Mouse (Mus musculus) spleen, adult 2 months (tissue): ENCODE results near the gene Ift140. TPM values are rescaled to one million over a fixed set of nuclear protein-coding genes. Genes with fewer than 3 reads are reported as not detected.

Experiments used
- DNase-seq, 2 experiments: peaks; one replicate each; pipeline versions ENCODE4 v3.0.0 to v3.0.0-alpha.2; 2012 to 2021; ENCODE audit warnings: low spot score in 2 of 2, low read depth in 1 of 2
- H3K27ac ChIP-seq: fragments of 200-500 bp; 2 replicates; pipeline ENCODE4 v1.5.1; 2012; ENCODE audit warnings: low read length, inconsistent platforms; ENCODE audit not compliant: insufficient read depth
- H3K27me3 ChIP-seq: fragments of 200-500 bp; 2 replicates; pipeline ENCODE4 v1.6.1; 2012; ENCODE audit warnings: mild to moderate bottlenecking, moderate library complexity, low read length, inconsistent platforms; ENCODE audit not compliant: control insufficient read depth, insufficient read depth
- H3K36me3 ChIP-seq: fragments of 200-500 bp; 2 replicates; pipeline ENCODE4 v1.6.1; 2012; ENCODE audit warnings: mild to moderate bottlenecking, low read length, inconsistent platforms; ENCODE audit not compliant: control insufficient read depth, insufficient read depth
- H3K4me1 ChIP-seq: fragments of 200-500 bp; 2 replicates; pipeline ENCODE4 v1.6.1; 2011; ENCODE audit warnings: inconsistent platforms; ENCODE audit not compliant: control insufficient read depth, insufficient read depth, insufficient read length
- H3K4me3 ChIP-seq: fragments of 200-500 bp; 2 replicates; pipeline ENCODE4 v1.5.1; 2011; ENCODE audit warnings: mild to moderate bottlenecking, inconsistent platforms; ENCODE audit not compliant: insufficient read depth, insufficient read length; ENCODE audit errors: extremely low read depth
- CTCF ChIP-seq: fragments of 200-500 bp; IDR thresholded peaks from 2 replicates; pipeline ENCODE4 v1.5.1; 2011; ENCODE audit warnings: mild to moderate bottlenecking, inconsistent platforms; ENCODE audit not compliant: insufficient read depth, insufficient read length, insufficient replicate concordance; ENCODE audit errors: extremely low read depth
- POLR2A ChIP-seq: fragments of 200-500 bp; IDR thresholded peaks from 2 replicates; pipeline ENCODE4 v1.6.1; 2011; ENCODE audit warnings: low read depth, low read length, inconsistent platforms
- WGBS: fragments of 180-500 bp; shearing (Covaris S2); methylation state at CpG from one replicate; pipeline ENCODE4 v1.1.7; 2018; 5-methylcytosine and 5-hydroxymethylcytosine counted together
- polyA plus RNA-seq: library from polyadenylated mRNA; depleted of rRNA; stranded (reverse); fragments of >200 nt; gene quantifications from 2 replicates; pipeline ENCODE4 v1.2.3, GENCODE M21; 2012; rRNA removed

The Ift140 gene
- polyA plus RNA-seq: 31.5 and 33.2 TPM in 2 replicates

DNA sequence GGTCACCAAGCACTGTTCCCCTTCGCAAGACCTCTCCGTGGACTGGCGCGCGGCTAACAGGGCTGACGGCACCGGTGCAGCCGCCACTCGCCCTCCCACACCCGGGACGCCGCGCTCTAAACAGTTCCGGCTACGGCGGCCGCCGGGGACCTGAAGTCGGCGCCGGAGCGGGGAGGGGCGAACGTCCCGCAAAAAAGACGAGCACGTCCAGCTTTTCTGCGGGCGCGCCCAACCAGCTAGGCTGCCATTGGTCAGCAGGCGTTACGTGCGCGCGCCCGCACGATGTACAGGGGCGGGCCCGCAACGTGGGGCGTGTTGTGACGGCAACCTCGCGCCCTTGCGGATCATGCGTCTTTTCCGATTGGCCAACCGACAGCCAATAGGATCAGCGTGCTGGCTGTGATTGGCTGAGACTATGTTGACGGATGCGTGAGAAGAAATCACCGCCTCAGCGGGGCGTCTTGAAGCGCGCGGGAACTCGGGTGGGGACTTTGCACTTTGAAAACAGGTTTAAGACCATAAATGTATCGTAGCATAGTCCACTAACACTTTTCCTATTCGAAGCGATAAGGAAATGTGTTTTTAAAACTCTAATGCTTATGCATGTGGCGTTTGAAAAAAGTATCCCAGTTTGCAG, at the start of gene Ift140, which contains the start of gene Cramp1l:
Gene Ift140, plus strand, starts transcription at position 431 of the 637 bp plus-strand sequence.
Gene Cramp1l, minus strand, starts transcription at position 134 of the 637 bp plus-strand sequence.
- H3K27me3 ChIP-seq: no peaks in the 10 kb centered on the region
- peak within 1 kb of the TSS; percentile 72 for H3K27ac ChIP-seq
- no peak for TF ChIP-seq CTCF
- peak; percentile 33; the same call in 1 of the 2 replicates for TF ChIP-seq POLR2A
- DNase-seq: peak; percentile 96 to 98
- peaks cover 7% of the 10 kb centered on the region for H3K4me1 ChIP-seq
- WGBS: under 1% methylated on average over 62 of the region's 62 CpGs
- H3K4me3 ChIP-seq: peak within 1 kb of the TSS; percentile 88
- H3K36me3 ChIP-seq: peaks cover 5% of the 10 kb centered on the region

DNA sequence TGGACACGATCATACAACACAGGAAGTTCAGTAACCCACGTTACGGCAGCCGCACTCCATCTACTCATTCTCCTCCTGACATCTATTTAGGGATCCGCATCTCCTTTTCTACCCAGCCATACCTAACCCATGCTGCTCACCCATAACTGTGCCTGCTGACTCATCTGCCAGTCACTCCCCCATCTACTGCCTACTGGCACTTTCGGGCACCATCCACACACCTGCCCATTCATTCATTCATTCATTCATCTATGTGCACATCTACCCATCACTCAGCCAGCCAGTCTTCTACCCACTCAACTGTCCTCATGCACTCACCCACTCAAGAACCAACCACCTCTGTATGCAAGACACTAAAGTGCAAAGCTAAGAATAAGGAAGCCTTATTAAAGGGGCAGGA, 28.7 kb upstream of the Ift140 start:
- Histone ChIP-seq H3K4me1 (no peaks in the 10 kb centered on the region), H3K27me3 (no peaks in the 10 kb centered on the region), H3K4me3 (no peak overlapping the region), H3K27ac (no peak overlapping the region), H3K36me3 (peaks cover 49% of the 10 kb centered on the region)
- no peak for DNase-seq
- 97% methylated on average over 6 of the region's 6 CpGs for whole genome bisulfite sequencing
- TF ChIP-seq CTCF (no peak), POLR2A (no peak)

DNA sequence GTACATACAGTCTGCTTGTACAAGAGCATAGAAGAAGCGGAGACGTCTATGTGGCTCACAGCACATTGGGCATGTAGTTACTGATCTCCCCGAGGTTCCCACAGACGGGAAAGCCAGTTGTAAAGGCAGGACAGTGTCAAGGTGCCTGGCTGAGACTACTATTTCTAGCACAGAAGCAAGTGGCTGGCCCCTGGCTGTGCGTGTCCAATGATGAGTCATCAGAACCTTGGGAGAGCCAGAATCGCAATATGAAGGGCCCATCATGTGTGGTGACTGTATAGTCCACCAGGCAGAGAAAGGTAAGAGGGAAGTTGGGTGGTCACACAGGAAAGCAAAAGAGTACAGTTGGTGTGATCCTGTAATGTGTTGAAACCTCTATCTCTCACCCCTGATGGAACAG, 21.2 kb upstream of the Ift140 start:
- H3K4me1 ChIP-seq: no peaks in the 10 kb centered on the region
- no peak for DNase-seq
- H3K27ac ChIP-seq: no peak overlapping the region
- 95% methylated on average over 6 of the region's 6 CpGs for WGBS
- H3K4me3 ChIP-seq: no peak overlapping the region
- TF ChIP-seq POLR2A (no peak), CTCF (no peak)
- H3K27me3 ChIP-seq: no peaks in the 10 kb centered on the region
- peaks cover 40% of the 10 kb centered on the region for H3K36me3 ChIP-seq

DNA sequence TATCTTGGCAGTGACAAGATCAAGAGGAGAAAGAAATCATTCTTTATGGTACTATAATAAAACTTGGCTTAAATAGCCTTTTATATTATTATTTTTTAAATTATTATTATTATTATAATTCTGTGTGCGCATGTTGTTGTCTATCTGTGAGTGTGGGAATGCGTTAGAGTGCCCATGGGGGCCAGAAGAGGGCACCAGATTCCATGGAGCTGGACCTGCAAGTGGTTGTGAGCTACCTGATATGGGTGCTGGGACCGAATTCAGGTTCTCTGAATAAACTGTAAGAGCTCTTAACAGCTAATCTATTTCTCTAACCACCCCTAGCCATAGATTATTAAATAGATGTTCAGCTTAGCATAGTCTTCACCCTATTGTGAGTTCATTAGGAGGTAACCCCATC, 10.8 kb upstream of the Ift140 start:
- Histone ChIP-seq H3K27ac (no peak overlapping the region), H3K27me3 (no peaks in the 10 kb centered on the region), H3K4me1 (no peaks in the 10 kb centered on the region), H3K4me3 (no peak overlapping the region), H3K36me3 (peaks cover 9% of the 10 kb centered on the region)
- 97% methylated on average over 3 of the region's 3 CpGs for WGBS
- no peak for DNase-seq
- TF ChIP-seq CTCF: no peak
- TF ChIP-seq POLR2A: no peak

DNA sequence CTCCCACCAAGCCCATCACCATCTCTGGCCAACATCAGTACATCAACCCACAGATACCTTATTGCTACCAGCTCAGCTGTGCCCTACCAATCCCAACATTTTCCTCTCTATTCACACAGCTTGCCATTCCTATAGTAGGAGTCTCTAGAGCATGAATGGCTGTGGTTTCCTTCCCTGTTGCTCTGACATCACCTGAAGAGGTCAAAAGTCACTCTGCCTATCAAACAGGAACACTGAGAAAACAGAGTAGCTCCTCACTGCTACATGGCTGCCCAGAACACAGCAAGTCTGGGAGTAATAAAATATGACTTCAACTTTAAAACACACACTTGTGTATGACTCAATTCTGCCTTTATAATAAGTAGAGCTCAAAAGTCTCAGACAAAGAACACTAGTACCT, 8.4 kb upstream of the Ift140 start:
- Histone ChIP-seq H3K27me3 (no peaks in the 10 kb centered on the region), H3K27ac (no peak overlapping the region), H3K4me3 (no peak overlapping the region), H3K36me3 (peaks cover 14% of the 10 kb centered on the region), H3K4me1 (no peaks in the 10 kb centered on the region)
- DNase-seq: no peak
- no peak for TF ChIP-seq CTCF
- TF ChIP-seq POLR2A: no peak

DNA sequence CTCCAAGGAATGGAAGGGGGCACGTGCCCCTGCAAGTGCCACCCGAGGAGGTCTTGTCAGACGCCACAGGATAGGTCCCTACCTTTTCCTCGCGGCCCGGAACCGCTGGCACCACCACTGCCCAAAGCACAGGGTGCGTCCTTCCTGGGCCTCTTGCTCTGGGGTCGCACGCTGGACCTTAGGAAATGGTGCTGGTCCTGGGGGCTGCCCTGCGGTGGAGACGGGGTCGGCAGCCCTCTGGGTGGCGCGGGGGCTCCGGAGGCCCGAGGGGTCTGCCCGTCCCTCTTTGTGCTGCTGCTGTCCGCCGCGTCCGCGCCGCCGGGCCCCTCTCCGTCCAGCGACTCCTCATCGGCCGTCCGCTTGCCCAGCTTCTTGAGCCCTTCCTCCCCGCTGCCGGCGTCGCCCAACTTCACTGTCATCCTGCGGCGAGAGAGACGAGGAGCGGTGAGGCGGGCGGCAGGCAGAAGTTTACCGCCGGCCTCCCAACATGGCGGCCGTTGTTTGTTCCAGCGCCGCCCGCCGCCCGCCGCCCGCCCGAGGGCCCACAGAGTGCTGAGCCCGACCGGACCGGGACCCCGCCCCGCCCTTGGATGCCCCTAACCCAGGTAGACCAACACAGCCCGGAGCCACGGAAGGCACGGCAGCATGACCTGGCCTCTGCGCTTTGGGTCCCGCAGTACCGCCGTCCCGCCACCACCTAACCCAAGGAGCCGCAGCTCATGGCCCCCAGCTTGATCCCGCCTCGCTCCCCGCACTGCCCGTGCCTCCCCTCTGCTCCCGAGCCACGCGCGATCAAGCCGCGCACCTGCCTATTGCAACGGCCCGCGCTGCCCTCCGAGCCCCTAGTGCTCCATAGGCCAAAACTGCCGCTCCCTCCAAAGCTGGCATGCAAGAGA, 2.0 kb upstream of the Ift140 start:
- peaks cover 11% of the 10 kb centered on the region for H3K36me3 ChIP-seq
- peak in 1 of 2 experiments; percentile 10 for DNase-seq
- TF ChIP-seq CTCF (no peak), POLR2A (no peak)
- H3K4me3 ChIP-seq: peak overlapping the region; percentile 90
- H3K4me1 ChIP-seq: peaks cover 7% of the 10 kb centered on the region
- no peaks in the 10 kb centered on the region for H3K27me3 ChIP-seq
- 1% methylated on average over 81 of the region's 81 CpGs for WGBS
- H3K27ac ChIP-seq: peak overlapping the region; percentile 75
